Mouse (Mus musculus) A20 (cell line): ENCODE data around the gene Kctd15.

Experiments
- DNase-seq: peaks from one replicate; pipeline ENCODE4 v3.0.0-alpha.2; 2011; ENCODE audit warnings: low read depth, low spot score

Kctd15 gene

DNA sequence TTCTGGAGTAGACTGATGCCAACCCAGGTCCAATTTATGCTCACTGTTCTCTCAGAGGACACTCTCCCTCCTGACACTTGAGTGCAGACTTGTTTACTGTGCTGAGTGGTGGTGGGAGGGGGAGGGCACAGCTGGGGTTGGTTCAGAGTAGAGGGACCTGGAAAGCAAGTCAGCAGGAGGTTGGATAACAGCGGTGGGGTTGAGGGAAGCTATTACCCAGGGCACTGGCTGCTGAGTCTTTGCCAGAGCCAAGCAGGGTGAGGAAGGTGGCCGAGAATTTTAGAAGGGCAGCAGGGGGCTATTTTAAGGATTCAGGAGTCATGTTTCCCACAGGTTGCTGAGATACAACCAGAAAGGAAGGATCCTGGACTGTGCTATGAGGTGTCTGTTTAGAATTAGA is 36.1 kb downstream of the Kctd15 start:
- no peak for DNase-seq

DNA sequence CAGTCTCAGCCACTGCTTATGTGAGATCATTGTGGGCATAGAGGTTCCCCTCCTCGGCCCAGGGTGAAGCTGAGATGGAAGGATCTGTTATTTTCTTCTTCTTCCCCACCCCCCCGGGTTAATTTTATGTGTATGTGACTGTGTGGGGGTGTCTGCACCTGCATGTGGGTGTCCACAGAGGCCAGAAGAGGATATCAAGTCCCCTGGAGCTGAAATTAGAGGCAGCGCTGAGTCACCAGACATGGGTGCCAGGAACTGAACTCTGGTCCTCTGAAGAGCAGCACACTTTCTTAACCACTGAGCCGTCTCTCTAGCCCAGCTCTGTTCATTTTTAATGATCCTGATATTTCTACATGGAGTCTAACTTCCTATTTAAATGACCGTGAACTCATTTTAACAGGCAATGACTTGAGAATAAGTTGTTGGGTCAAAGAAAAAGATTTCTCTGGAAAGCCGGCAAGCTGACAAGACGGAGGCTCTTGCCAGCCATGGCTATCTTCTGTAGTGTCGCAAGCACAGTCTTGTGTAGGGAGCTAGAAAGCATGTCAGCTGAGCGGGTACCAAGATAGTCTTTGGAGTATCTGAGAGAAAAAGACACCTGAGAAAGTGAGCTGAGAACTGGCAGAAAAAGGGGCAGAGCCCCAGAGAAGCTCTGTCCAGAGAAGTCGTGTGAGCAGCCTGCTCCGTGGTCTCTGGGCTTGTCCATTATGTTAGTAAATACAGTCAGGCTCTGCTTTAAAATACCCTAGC is 38.2 kb downstream of the Kctd15 start:
- no peak for DNase-seq

DNA sequence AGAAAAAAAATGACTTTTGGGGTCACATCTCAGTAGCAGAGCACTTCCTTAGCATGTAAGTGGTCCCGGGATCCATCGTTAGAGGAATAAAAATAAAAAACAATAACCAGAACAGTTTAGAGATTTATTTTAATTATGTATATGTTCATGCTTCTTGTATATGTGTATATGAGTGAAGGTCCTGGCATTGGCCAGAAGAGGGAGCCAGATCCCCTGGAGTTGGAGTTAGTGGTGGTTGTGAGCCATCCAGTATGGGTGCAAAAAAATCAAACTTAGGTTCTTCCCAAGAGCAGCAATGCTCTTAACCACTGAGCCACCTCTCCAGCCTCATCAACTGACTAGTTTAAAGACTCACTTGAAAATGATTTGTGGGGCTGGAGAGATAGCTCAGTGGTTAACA is 40.3 kb downstream of the Kctd15 start:
- peak; percentile 21 for DNase-seq

DNA sequence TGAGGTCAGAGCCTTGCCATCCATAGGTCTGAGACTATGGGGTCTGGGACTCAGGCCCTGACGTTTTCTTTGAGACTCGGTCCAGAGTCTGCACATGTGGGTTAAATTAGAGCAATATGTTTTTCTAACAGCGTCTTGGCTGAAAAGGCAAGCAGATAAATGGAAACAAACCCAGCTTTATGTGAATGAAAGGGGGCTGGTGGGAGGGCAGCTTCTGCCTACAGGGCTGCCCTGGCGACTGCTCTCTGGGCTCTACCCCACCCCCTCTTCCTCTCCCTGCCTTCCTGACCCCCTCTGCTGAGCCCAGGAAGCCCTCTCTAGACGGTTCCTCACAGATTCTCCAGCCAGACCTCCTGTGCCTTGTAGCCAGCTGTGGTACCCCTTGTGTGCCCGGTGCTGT is 46.1 kb downstream of the Kctd15 start:
- no peak for DNase-seq

DNA sequence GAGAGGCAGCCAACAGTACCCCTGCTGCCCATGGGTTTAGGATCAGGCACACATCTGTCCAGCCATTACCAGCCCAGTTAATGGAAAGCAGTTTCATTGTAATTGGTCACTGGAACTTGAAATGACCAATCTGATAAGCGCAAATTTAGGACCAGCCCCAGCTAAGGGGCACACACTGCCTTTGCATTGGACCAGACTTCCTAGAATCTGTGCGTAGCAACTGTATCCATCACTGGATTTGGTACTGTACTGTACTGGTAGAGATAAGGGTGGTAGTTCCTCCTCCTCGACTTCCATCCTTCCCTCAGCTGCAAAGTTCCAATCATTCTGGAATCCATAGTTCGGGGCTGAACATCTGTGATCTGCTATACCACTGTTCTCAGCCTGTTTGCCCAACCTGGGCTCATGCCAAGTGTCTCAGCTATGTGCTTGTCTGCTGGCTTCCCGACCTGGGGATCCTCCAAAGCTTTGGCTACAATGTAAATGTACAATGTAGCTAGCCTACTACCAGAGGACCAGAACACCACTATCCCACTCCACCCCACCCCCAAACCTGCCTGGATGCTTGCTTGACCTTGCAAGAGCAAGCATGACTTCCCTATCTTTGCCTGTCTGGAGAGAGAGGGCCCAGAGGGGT is 49.1 kb downstream of the Kctd15 start:
- DNase-seq = no peak

DNA sequence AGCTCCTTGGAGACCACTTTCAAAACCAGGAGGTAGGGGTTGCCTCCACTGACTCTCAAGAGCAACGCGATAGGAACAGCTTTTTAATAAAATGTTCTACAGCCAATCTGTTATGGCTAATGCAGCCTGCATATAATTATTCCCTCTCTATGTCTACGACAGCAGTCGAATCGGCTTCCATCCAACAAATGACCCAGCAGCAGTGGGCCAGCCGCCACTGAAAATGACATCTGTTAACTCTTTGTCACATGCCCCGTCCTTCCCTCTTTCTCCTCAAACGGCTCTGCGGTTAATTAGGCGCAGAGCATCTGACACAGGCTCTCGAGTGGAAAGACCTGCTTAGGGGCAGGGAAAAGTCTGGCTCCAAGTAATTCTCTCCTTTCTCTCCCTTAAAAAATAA is 49.8 kb downstream of the Kctd15 start:
- DNase-seq = no peak

DNA sequence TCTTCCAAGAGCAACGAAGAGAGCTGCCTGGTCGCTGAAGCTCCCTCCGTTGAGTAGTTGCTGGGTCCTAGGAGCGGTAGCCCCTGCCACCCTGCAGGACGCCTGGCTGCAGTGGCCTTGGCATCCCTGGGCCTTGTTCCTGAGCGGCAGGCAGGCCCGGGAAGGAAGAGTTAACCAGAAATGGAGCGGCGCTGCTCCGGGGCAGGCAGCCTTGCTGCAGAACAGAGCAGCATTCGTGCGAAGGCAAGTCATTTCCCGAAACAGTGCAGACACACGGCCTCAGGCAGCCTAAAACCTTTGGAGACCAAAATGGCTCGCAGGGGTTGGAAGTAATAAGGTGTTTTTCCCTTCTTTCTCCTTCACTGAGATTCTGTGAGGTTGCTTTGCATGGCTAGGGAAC is 50.5 kb downstream of the Kctd15 start:
- no peak for DNase-seq

DNA sequence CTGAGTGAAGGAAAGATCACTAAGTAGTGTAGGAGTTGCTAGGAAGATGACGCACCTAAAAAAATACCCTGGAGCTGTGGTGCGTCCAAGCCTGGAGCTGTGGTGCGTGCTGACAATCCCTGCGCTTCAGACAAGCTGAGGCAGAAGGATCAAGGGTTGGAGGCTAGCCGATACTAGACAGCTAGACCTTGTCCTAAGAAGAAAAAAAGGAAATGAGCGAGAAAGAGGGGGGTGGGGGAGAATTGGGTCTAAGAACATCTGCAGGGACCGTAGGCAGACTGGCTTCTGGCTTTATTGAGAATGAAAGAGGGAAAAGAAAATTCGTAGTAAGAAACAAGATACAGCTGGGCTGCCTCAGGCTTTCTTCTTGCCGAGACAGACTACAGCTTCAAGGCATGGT is 58.0 kb downstream of the Kctd15 start:
- no peak for DNase-seq

DNA sequence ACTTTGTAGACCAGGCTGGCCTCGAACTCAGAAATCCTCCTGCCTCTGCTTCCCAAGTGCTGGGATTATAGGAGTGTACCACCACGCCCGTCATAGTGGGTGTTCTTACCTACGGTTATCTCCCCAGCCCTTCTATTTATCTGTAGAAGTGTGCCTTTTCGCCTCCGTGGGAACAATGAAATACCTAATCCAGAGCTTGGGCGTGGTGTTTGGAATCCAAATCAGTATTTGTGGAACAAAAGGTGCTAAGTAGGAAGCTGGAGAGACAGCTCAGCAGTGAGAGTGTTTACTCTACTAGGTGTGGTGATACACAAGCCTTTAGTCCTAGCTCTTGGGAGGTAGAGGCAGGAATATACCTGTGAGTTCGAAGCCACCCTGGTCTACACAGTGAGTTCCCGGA is 58.5 kb downstream of the Kctd15 start:
- no peak for DNase-seq

DNA sequence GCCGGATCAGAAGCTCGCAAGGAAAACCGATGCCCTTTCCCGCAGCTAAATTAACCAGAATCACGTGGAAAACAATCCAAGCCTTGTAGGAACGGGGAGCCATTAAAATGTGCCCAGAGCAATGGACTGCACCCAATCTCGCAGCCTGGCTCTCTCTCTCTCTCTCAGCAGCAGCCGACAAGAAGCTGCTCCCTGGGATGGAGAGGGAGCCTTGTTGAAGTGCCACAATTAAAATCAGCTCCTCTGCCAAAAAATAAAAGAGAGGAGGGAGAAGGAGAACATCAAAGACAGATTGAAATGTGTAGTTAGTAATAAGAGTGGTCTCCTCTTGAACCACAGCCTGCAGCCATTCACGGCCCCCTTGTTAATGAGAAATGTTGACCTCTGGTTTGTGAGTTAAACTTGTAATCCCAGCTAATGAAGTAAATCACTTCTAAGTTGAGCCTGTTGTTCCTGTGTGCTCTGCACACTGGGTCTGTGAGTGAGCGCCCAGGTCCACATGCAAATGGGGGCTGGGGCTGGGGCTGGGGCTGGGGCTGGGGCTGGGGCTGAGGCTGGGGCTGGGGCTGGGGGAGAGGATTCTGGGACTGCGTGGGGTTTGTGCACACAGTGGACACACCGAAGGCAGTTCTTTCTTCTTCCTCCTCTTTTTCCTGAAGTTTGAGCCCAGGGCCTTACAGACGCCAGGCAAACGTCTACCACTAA is 59.8 kb downstream of the Kctd15 start:
- DNase-seq = no peak

DNA sequence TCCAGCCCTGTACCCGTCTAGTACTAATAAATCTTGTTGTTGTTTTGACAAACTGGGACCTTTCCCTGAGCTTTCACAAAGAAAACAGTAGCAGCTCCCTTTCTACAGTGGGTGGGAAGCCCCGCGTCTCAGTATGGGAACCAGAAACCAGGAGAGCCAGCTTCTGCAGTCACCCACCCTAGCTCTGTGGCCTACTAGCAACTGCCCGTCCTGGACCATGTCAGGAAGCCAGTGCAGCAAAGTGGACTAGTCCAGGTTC is 61.3 kb downstream of the Kctd15 start:
- no peak for DNase-seq

DNA sequence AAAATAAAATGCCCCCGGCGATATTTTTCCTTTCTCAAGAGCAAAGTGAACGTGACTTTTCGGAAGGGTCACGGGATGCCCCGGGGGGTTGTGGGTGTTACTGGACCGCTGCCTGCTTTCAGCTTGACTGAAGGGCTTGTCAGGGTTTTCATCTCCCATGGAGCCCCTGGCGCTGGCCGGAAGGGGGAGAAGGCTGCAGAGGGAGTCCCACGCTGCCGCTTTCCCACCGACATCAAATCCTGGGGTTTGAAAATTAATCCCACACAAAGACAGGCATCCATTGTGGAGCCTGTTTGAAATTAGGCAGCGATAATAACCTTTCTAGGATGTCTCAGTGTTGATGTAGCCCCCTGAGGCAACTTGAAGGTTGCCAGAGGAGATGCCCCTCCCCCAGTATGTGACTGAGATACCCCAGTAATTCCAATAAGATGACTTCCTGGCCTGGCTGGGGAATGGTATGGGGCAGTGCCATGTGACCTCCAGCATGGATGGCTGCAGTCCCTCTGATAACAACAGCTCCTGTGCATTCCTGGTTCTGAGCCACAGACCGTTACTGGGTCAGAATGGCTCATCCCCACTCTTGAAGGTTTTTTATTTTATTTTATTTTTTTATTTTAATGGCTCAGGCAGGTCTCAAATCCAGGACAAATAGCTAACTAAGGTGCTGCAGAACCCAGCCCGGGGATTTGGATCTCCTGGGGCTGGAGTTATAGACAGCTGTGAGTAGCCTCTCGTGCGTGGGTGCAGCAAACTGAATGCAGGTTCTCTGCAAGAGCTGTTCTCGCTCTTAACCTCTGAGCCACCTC is 61.8 kb downstream of the Kctd15 start:
- DNase-seq = no peak

DNA sequence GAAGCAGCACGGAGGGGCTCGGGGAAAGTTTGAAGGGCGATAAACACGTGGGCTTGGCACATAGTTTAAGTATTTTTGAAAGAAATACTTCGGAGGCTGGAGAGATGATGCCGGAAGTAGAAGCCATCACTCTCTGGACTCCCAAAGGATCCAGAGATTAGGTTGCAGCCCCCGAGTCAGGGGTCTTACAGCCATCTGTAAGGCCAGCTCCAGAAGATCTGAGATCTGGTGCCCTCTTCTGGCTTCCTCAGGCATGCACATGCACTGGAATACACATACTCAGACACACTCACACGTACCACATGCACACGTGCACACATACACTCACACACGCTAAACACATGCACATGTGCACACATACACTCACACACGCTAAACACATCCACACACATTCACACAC is 65.8 kb downstream of the Kctd15 start:
- DNase-seq = no peak
